Mouse (Mus musculus) frontal cortex, postnatal 36 days (tissue): Measurements from ENCODE around the gene Ripor3.

Experiments used
- DNase-seq, 2 experiments: peaks; one replicate each; pipeline ENCODE4 v3.0.0; 2022; ENCODE audit warnings: low spot score in 2 of 2

Ripor3 gene

GRCm38 (mm10) chr2:167954928-167955327 is 55.5 kb downstream of the Ripor3 start:
- no peak for DNase-seq

- DNase-seq: no peak
Observed at GRCm38 (mm10) chr2:167953819-167954218, 56.6 kb downstream of the Ripor3 start.

GRCm38 (mm10) chr2:167951301-167952211 is 58.9 kb downstream of the Ripor3 start:
- no peak for DNase-seq

DNA sequence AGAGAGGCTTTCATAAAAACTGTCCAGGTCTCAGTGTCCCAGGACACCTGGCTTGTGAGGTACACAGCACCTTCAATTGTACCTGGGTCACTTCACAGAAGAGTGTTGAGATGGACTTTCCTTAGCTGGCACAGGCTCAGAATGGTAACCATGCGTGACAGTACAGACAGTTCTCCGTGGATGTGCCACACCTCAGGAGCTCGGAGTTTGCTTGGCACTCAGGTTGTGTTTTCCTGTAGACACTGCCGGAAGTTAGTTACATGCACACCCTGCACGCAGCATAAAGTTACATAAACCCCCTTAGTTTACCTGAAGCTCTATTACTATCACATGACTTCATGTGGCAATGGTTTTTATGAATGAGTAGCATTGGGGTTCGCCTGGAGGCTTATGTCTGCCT is 59.7 kb downstream of the Ripor3 start:
- no peak for DNase-seq

DNA sequence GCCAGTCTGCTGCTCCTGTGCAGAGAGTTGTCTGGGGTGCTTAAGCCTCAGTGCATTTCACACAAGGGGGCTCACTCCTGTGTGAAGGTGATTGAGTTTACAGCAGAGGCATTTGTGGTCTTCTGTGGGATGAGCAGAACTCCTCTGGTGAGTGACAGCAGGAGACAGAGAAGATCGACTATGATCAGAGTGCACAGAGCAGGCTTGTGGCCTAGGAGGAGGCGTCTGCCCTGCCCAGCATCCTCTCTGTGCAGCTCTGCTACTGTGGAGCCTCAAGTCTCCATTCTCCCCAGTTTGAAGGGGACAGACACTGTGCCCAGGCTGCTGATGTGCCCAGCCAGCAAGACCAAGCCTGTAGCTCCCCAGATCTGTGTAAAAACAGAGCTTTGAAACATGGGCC is 60.6 kb downstream of the Ripor3 start:
- no peak for DNase-seq

DNA sequence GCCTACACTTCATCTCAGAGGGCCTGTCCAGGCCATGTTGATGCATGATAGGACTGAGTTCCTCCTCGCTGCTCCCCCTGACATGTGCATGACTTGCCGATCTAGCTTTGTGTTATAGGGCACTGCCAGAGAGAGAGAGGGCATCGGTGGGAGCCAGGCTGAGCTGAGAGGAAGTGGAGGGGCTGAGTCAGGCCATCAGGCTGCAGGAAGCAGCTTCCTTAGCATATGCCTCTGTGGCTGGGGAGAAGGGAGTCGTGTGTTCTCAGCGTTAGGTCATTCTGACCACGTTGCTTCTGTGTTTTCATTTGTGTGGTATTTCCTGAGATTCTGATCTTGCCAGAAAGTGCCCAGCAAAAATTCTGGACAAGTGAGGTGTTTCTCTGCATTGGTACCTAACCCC is 61.2 kb downstream of the Ripor3 start:
- DNase-seq: no peak

DNA sequence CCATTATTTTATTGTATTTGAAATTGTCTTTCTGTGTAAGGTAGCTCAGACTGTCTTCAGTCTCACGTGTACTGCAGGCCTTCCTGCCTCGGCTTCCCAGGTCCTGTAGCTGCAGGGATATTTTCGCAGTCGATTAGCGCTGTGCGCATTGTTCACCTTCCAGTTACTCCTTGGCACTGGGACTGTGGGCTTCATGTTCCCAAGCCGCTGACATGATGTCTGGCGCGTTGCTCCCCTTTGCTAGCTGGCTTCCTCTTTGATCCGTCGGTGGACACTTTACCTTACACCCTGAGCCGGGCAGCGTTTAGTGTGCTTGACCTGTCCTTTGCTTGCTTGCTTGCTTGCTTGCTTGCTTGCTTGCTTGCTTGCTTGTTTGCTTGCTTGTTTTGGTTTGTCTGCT is 61.9 kb downstream of the Ripor3 start:
- DNase-seq: no peak

GRCm38 (mm10) chr2:167948047-167948446 is 62.4 kb downstream of the Ripor3 start:
- no peak for DNase-seq

DNA sequence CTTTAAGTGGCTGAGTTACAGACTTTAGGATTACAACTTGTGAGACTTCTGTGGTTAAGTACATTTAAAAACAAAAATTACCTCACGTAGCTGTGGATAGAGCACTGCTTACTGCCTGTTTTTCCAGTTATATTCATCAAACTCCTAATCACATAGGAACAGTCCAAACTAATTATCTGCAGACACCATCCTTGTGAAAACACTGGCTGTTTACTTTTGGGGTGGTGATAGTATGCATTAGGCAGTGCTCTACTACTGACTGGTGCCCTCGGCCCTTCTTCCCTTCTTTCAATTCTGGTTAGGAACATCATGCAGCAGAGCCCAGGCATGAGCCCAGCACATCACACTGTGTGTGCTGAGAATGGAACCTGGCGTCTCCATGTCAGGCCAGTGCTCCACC is 63.2 kb downstream of the Ripor3 start:
- DNase-seq: no peak

DNA sequence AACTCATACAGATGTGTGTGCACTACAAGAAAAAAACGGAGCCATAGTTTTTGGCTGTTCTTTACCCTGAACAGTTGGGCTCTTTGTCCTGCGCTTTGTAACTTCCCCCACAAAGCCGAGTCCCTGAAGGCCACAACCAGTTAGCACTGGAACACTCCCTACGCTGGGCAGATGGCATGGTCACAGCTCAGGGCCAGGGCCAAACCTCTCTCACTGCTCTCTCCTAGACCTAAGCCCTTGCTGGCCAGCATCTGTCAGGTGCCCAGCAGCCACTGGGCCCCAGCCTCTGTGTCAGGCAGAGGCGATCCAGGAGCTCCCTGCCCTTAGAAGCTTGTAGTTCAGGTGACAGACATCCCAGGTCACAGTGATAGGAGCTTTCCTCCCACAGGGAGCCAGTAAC is 65.0 kb downstream of the Ripor3 start:
- no peak for DNase-seq

GRCm38 (mm10) chr2:167944193-167944592 is 66.2 kb downstream of the Ripor3 start:
- DNase-seq: no peak

DNA sequence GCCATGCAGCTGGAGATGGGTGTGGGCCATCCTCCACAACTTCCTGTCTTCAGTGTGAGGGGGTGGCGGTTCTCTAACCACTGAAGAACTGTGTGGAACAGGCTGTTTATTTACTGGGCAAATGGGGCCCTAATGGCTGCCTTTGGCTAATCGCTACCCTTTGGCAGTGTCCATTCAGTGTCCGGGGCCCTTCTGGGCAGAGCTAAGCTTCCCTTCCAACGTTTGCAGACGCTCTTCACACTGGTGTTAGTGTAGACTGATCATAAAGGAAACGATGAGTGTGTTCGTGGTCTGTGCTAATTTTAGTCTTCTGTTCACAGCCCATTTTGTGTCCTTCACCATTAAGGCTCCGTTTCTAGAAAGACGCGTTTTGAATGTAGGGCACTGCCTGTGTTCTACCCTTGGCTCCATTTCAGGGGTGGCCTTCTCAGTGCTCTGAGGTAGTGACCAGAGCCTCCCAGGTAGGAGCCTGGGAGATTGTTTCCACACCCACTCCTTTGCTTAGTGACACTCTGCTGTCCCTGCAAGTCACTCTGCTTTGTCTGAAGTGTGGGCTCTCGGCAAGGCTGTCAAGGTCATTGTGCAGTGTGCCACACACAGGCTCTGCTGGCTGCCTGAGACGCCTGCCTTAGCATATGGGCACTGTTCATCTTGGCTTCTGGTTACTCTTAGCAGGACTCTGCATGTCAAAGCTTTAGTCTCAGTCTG is 67.3 kb downstream of the Ripor3 start:
- peak in 1 of 2 experiments; percentile 50 for DNase-seq

GRCm38 (mm10) chr2:167942199-167942925 is 68.1 kb downstream of the Ripor3 start:
- peak; percentile 78 to 85 for DNase-seq

GRCm38 (mm10) chr2:167941745-167942176 is 68.7 kb downstream of the Ripor3 start:
- no peak for DNase-seq

DNA sequence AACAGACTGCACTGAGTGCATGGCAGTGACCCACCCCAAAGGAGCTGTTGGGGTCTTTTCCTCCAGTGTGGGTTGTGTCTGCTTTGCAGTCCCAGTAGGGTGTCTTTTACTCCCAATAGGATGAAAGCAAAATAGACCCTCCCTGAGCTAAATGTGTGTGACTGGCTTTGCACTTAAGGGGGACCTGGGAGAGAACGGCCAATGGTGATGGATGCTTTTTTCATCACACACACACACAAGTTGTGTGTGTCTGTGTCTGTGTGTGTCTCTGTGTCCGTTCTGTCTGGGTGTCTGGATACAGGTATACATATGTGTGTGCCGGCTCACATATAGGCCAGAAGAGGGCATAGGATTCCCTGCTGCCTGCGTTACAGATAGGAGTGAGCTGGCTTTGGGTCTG is 69.1 kb downstream of the Ripor3 start:
- DNase-seq: no peak

DNA sequence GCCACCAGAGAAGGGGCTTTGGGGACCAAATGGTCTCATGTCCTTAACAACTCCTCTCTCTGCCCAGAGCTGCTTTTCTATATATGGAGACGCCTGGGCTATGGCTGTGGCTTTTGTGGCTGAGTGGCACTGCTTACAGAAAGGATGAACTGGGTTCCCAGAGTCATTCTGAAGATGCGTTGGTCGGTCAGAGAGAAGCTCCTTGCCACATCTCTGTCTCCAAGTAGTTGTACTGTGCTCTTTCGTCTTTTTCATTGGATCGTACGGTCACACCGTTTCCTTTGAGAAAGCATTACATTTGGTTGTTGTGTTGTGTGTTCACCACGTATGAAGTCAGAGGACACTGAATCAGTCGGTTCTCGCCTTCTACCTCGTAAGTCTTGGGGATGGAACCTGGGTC is 69.8 kb downstream of the Ripor3 start:
- DNase-seq: no peak

DNA sequence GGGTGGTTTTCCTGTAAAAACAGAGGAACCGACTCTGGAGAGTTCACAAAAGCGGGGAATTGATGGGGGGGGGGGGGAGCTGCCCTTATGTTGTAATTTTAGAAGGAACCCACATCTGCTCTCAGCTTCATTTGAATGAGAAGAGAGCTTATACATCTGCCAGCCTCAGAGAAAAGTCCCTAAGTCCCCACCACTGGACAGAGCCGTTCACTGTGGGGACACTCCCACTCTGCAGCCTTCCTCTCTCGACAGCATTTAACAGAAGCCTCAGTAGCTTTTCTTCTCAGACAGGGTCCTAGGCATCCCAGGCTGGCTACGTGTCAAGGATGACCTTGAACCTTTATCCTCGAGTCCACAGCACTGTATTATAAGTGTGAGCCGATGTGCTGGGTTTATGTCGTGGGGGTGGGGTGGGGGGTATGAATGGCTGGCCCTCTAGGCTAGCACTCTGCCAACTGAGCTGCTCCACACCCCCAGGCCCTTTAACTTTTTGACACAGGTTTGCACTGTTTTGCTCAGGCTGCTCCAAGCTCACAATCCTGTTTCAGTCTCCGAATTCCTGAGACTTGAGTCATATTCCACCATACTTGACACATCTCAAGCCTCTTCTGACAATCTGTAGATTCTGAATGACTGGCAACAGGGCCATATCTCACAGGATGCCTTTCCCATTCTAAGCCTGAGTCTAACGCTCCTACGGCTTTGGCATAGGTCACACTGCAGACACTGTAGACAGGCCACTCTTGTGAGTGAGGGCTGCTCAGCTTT is 70.6 kb downstream of the Ripor3 start:
- no peak for DNase-seq

GRCm38 (mm10) chr2:167939204-167939603 is 71.2 kb downstream of the Ripor3 start:
- no peak for DNase-seq

DNA sequence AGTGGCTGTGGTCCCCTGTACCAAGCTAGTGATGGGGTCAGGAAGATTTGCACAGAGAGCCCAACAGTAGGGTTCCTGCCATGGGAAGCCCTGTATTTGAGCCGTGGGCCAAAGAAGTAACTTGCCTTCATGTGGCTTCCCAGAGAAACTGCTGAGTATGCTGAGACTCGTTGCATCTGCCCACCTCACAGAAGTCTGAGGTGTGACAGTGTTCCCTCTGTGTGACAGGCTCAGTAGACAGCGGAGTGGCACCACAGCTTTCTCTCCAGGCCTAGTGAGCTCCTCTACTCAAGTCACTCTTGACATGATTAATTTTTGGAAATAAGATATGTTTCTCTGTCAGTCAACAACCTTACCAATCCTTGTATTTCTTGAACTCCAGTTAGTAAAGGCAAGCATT is 71.6 kb downstream of the Ripor3 start:
- no peak for DNase-seq

GRCm38 (mm10) chr2:167935956-167936355 is 74.5 kb downstream of the Ripor3 start:
- DNase-seq: no peak

GRCm38 (mm10) chr2:167933397-167933796 is 77.0 kb downstream of the Ripor3 start:
- peak in 1 of 2 experiments; percentile 37 for DNase-seq
